Mouse (Mus musculus): ENCODE results near the gene Snrpd3.

The Snrpd3 gene

DNA sequence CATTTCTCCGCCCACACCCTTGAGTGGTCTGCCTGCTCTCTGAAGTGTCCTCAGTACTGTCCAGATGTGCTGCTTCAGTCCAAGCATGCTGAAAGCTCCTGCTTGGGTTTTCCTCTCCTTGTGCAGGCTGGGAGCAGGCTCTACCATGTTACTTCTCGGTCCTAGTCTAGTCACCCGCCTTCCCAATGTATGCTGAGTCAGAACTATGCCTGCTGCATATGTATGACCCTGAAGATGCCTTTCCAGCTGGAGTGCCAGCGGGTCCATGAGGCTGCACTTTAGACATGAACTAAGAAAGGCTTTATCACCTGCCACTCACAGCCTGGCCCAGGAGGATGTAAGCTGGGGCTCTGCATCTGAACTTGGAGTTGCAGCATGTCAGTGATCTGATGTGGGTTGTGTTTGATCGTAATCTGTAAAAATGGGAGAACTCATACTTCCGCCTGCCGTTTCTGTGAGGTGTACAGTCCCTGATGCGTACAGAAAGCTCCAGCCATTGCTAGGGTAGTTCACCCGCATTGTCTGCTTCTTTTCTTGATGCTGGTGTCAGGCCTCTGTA lies 14.3 kb downstream of the Snrpd3 start:
- no peak for TF ChIP-seq POU5F1 (IDR thresholded peaks at IDR 0.05; ENCODE audit: borderline replicate concordance, low read length)
- no peak for TF ChIP-seq CTCF (conservative IDR thresholded peaks at IDR 0.05; ENCODE audit: low read length)
- no peak for TF ChIP-seq NANOG (IDR thresholded peaks at IDR 0.05; ENCODE audit: borderline replicate concordance, low read length)
- H3K27me3 ChIP-seq (ENCODE audit: insufficient read depth, low read length): no peaks in the 10 kb centered on the region

DNA sequence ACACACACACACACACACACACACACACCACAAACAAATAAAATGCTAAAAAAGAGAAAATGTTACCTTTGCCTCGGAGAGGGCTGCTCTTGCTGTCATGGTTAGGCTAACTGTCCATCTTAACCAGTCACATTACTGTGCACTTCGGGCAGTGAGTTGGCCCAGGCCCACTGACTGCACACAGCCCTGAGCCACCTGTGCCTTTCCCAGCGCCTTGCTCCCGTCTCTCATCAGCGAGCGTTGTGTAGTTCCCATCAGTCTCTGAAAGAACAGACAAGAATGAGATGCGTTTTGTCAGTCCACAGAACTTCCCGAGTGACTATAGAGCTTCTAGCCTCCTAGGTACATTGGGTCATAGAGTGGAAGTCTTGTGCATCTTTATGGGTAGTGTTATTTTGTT lies 16.9 kb downstream of the Snrpd3 start:
- H3K4me1 ChIP-seq (replicated peaks; ENCODE audit: low read depth, low read length): peaks cover 18% of the 10 kb centered on the region; the same call in 1 of the 2 replicates
- TF ChIP-seq CTCF (conservative IDR thresholded peaks at IDR 0.05; ENCODE audit: low read length): no peak
- TF ChIP-seq NANOG (IDR thresholded peaks at IDR 0.05; ENCODE audit: borderline replicate concordance, low read length): no peak
- TF ChIP-seq POU5F1 (IDR thresholded peaks at IDR 0.05; ENCODE audit: borderline replicate concordance, low read length): no peak
- H3K4me3 ChIP-seq (replicated peaks; ENCODE audit: low read length): no peak overlapping the region
- H3K36me3 ChIP-seq (ENCODE audit: insufficient read depth, low read length): peaks cover 71% of the 10 kb centered on the region
- H3K9me3 ChIP-seq (ENCODE audit: low read length): no peaks in the 10 kb centered on the region
- no peaks in the 10 kb centered on the region for H3K27me3 ChIP-seq (ENCODE audit: insufficient read depth, low read length)

More for the DNA sequence above, 14.3 kb downstream of the Snrpd3 start:
- H3K4me3 ChIP-seq (replicated peaks; ENCODE audit: low read length): no peak overlapping the region
- peaks cover 20% of the 10 kb centered on the region; the same call in 1 of the 2 replicates for H3K4me1 ChIP-seq (replicated peaks; ENCODE audit: low read depth, low read length)
- no peaks in the 10 kb centered on the region for H3K9me3 ChIP-seq (ENCODE audit: low read length)
- H3K36me3 ChIP-seq (ENCODE audit: insufficient read depth, low read length): peaks cover 92% of the 10 kb centered on the region

DNA sequence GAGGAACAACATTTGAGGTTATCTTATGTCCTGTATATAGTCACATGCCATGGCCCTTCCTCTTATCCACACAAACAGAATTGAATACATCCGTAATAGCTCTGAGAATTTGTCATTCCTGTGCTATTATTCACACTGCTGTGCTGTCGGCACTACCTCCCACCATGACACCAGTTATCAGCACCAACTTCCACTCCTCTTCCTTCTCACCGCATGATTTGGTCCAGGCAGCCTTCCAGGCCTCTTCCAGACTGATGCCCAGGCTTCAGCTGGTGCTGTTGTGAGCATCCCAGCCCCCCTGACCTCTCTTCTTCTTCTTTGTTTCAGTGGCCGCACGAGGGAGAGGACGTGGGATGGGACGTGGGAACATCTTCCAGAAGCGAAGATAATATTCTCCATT lies 17.6 kb downstream of the Snrpd3 start:
- H3K4me3 ChIP-seq (replicated peaks; ENCODE audit: low read length): no peak overlapping the region
- H3K36me3 ChIP-seq (ENCODE audit: insufficient read depth, low read length): peaks cover 65% of the 10 kb centered on the region
- TF ChIP-seq NANOG (IDR thresholded peaks at IDR 0.05; ENCODE audit: borderline replicate concordance, low read length) (no peak), CTCF (conservative IDR thresholded peaks at IDR 0.05; ENCODE audit: low read length) (no peak), POU5F1 (IDR thresholded peaks at IDR 0.05; ENCODE audit: borderline replicate concordance, low read length) (no peak)

DNA sequence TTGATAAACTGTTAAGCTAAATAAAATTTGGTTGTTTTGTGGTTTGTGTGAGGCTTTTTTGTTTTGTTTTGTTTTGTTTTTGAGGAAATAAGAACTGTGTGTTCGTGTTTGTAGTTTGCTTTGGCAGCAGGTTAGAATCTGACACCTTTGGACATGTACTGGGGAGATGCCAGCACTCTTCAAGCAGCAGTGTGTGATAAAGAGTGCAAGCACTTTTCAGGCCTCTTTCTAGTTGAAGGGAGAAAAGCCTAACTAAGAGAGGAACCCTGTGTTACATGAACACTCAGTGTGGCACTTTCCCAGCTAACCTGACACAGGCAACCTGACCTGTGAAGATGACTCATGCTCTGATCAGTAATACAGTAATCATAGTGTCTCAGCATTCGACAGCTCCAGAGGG lies 18.1 kb downstream of the Snrpd3 start:
- no peak for TF ChIP-seq POU5F1 (IDR thresholded peaks at IDR 0.05; ENCODE audit: borderline replicate concordance, low read length)
- TF ChIP-seq NANOG (IDR thresholded peaks at IDR 0.05; ENCODE audit: borderline replicate concordance, low read length): no peak
- TF ChIP-seq CTCF (conservative IDR thresholded peaks at IDR 0.05; ENCODE audit: low read length): no peak
- no peak overlapping the region for H3K4me3 ChIP-seq (replicated peaks; ENCODE audit: low read length)
- H3K9me3 ChIP-seq (ENCODE audit: low read length): no peaks in the 10 kb centered on the region
- H3K27me3 ChIP-seq (ENCODE audit: insufficient read depth, low read length): no peaks in the 10 kb centered on the region
- H3K36me3 ChIP-seq (ENCODE audit: insufficient read depth, low read length): peaks cover 60% of the 10 kb centered on the region
- peaks cover 18% of the 10 kb centered on the region; the same call in 1 of the 2 replicates for H3K4me1 ChIP-seq (replicated peaks; ENCODE audit: low read depth, low read length)

More for the DNA sequence above, 17.6 kb downstream of the Snrpd3 start:
- H3K4me1 ChIP-seq (replicated peaks; ENCODE audit: low read depth, low read length): peaks cover 22% of the 10 kb centered on the region; the same call in 1 of the 2 replicates
- no peaks in the 10 kb centered on the region for H3K27me3 ChIP-seq (ENCODE audit: insufficient read depth, low read length)
- no peaks in the 10 kb centered on the region for H3K9me3 ChIP-seq (ENCODE audit: low read length)

DNA sequence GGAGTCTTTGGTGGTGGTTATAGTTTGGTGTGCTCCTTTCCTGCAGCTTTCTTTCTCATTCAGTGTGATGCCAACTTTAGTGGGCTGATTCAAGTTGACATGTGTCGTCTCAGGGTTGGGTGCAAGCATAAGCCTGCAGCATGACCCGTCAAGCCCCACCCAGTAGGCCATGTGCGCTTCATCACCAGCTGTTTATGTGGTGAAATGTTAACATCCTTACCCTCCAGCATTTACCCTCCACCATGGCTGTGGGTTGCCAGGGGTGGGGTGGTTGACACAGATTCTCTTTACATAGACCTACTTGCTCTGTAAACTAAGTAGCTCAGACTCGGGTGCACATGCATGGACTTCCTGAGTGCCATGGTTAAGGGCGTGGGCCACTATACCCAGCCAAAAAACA lies 18.8 kb downstream of the Snrpd3 start:
- peaks cover 13% of the 10 kb centered on the region; the same call in 1 of the 2 replicates for H3K4me1 ChIP-seq (replicated peaks; ENCODE audit: low read depth, low read length)
- H3K4me3 ChIP-seq (replicated peaks; ENCODE audit: low read length): no peak overlapping the region
- H3K9me3 ChIP-seq (ENCODE audit: low read length): no peaks in the 10 kb centered on the region
- peaks cover 53% of the 10 kb centered on the region for H3K36me3 ChIP-seq (ENCODE audit: insufficient read depth, low read length)
- TF ChIP-seq CTCF (conservative IDR thresholded peaks at IDR 0.05; ENCODE audit: low read length) (no peak), POU5F1 (IDR thresholded peaks at IDR 0.05; ENCODE audit: borderline replicate concordance, low read length) (no peak), NANOG (IDR thresholded peaks at IDR 0.05; ENCODE audit: borderline replicate concordance, low read length) (no peak)
- no peaks in the 10 kb centered on the region for H3K27me3 ChIP-seq (ENCODE audit: insufficient read depth, low read length)

DNA sequence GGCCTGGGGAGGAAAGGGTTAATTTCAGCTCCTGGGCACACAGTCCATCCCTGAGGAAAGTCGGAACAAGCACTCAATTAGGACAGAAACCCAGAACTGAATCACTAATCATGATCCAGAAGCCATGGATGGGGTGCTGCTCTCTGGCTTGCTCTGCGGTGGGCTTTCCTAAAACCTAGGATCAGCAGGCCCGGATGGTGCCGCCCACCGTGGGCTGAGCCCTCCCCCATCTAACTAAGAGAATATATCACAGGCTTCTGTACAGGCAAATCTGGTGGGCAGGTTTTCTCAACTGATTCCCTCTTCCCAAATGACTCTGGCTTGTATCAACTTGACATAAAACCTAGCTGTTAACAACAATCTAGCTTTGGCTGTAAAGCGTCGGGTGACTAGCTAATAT lies 30.6 kb downstream of the Snrpd3 start:
- Histone ChIP-seq H3K9me3 (ENCODE audit: low read length) (no peaks in the 10 kb centered on the region), H3K4me3 (replicated peaks; ENCODE audit: low read length) (no peak overlapping the region), H3K27me3 (ENCODE audit: insufficient read depth, low read length) (peaks cover 16% of the 10 kb centered on the region), H3K4me1 (replicated peaks; ENCODE audit: low read depth, low read length) (peaks cover 16% of the 10 kb centered on the region), H3K36me3 (ENCODE audit: insufficient read depth, low read length) (no peaks in the 10 kb centered on the region)
- TF ChIP-seq NANOG (IDR thresholded peaks at IDR 0.05; ENCODE audit: borderline replicate concordance, low read length): no peak
- no peak for TF ChIP-seq CTCF (conservative IDR thresholded peaks at IDR 0.05; ENCODE audit: low read length)
- TF ChIP-seq POU5F1 (IDR thresholded peaks at IDR 0.05; ENCODE audit: borderline replicate concordance, low read length): no peak

DNA sequence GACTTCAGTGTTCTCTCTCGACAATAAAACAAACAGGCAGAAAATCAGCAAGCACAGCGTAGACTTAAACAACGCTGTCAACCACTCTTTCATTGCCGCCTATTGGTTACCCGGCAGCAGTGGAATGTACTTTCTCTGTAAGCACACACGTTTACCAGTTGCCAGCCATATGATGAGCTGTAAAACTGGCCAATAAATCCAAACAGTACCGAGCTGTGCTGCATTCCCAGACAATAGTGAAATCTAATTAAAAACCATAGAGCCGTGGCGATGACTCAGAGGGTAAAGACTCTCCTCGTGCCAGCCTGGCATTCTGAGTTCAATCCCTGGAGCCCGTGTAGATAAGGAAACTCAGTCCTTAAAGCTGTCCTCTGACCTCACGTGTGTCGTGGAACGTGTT lies 31.1 kb downstream of the Snrpd3 start:
- TF ChIP-seq NANOG (IDR thresholded peaks at IDR 0.05; ENCODE audit: borderline replicate concordance, low read length) (no peak), POU5F1 (IDR thresholded peaks at IDR 0.05; ENCODE audit: borderline replicate concordance, low read length) (no peak), CTCF (conservative IDR thresholded peaks at IDR 0.05; ENCODE audit: low read length) (no peak)
- no peaks in the 10 kb centered on the region for H3K36me3 ChIP-seq (ENCODE audit: insufficient read depth, low read length)

DNA sequence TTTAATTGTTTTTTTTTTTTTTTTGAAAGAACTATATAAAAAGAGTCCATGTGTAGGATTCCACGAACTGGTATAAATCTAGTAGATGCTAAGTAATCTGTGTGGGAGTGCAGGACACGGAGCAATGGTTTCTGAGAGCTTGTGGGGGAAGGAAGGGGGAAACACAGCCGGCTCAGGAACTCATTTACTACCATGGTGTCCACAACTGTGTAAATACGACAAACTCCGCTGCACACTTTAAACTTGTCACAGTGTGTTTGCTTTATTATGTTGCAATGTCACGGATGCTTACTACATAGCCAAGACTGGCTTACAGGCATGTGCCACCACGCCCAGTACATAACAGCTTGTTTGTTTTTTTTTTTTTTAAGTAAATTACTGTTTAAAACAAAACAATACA lies 32.5 kb downstream of the Snrpd3 start:
- TF ChIP-seq CTCF (conservative IDR thresholded peaks at IDR 0.05; ENCODE audit: low read length): no peak
- no peak for TF ChIP-seq POU5F1 (IDR thresholded peaks at IDR 0.05; ENCODE audit: borderline replicate concordance, low read length)
- no peak for TF ChIP-seq NANOG (IDR thresholded peaks at IDR 0.05; ENCODE audit: borderline replicate concordance, low read length)
- Histone ChIP-seq H3K27me3 (ENCODE audit: insufficient read depth, low read length) (peaks cover 28% of the 10 kb centered on the region), H3K36me3 (ENCODE audit: insufficient read depth, low read length) (no peaks in the 10 kb centered on the region), H3K9me3 (ENCODE audit: low read length) (no peaks in the 10 kb centered on the region), H3K4me1 (replicated peaks; ENCODE audit: low read depth, low read length) (peaks cover 30% of the 10 kb centered on the region), H3K4me3 (replicated peaks; ENCODE audit: low read length) (no peak overlapping the region)

More for the DNA sequence above, 31.1 kb downstream of the Snrpd3 start:
- Histone ChIP-seq H3K4me1 (replicated peaks; ENCODE audit: low read depth, low read length) (peaks cover 22% of the 10 kb centered on the region), H3K27me3 (ENCODE audit: insufficient read depth, low read length) (peaks cover 22% of the 10 kb centered on the region), H3K9me3 (ENCODE audit: low read length) (no peaks in the 10 kb centered on the region), H3K4me3 (replicated peaks; ENCODE audit: low read length) (no peak overlapping the region)

DNA sequence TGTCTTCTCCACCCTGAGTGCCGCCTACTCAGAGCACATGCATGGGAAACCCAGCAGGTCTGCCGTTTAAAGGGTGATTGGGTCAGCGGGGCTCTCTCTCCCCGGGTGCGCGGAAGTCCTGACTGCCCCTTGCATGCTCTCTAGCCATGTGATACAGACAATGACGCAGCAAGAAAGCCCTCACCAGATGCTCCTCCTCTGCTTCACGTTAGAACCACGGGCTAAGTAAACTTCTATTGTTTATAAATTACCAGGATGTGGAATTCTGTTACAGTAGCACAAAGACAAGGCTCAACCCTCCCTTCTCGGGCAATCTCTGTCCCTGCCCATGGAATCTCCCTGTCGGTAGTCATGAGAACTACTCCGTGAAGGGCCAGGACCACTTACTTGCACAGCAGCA lies 33.8 kb downstream of the Snrpd3 start:
- Histone ChIP-seq H3K36me3 (ENCODE audit: insufficient read depth, low read length) (no peaks in the 10 kb centered on the region), H3K27me3 (ENCODE audit: insufficient read depth, low read length) (peaks cover 41% of the 10 kb centered on the region), H3K9me3 (ENCODE audit: low read length) (no peaks in the 10 kb centered on the region), H3K4me1 (replicated peaks; ENCODE audit: low read depth, low read length) (peaks cover 30% of the 10 kb centered on the region), H3K4me3 (replicated peaks; ENCODE audit: low read length) (peak overlapping the region; percentile 51)
- TF ChIP-seq NANOG (IDR thresholded peaks at IDR 0.05; ENCODE audit: borderline replicate concordance, low read length) (no peak), POU5F1 (IDR thresholded peaks at IDR 0.05; ENCODE audit: borderline replicate concordance, low read length) (no peak), CTCF (conservative IDR thresholded peaks at IDR 0.05; ENCODE audit: low read length) (no peak)
